Mouse (Mus musculus) lung, postnatal 0 days (tissue): Measurements from ENCODE around the gene Emx2. TPM values are rescaled to one million over a fixed set of nuclear protein-coding genes. Genes with fewer than 3 reads are reported as not detected.

Source experiments
- ATAC-seq: fragments of 200-750 bp; cut with Nextera tagmentation; 2 replicates; pipeline ENCODE4 v1.8.0; 2017; ENCODE audit warnings: moderate library complexity
- DNase-seq: peaks from one replicate; pipeline ENCODE4 v3.0.0-alpha.2; 2016; ENCODE audit warnings: low spot score
- H3K27ac ChIP-seq: fragments of 300-500 bp; sonication (generic); 2 replicates; pipeline ENCODE4 v1.5.1; 2014; ENCODE audit warnings: antibody characterized with exemption, mild to moderate bottlenecking, low read length, mixed read lengths
- H3K27me3 ChIP-seq: fragments of 300-500 bp; sonication (generic); replicated peaks from 2 replicates; pipeline ENCODE4 v1.6.1; 2014; ENCODE audit warnings: low read length, mixed read lengths; ENCODE audit not compliant: insufficient read depth
- H3K36me3 ChIP-seq: fragments of 300-500 bp; sonication (generic); 2 replicates; pipeline ENCODE4 v1.6.1; 2014; ENCODE audit warnings: low read length, mixed read lengths; ENCODE audit not compliant: insufficient read depth
- H3K4me1 ChIP-seq: fragments of 300-500 bp; sonication (generic); 2 replicates; pipeline ENCODE4 v1.6.1; 2014; ENCODE audit warnings: antibody characterized with exemption, low read depth, low read length, mixed read lengths; ENCODE audit not compliant: insufficient read depth
- H3K4me2 ChIP-seq: fragments of 300-500 bp; sonication (generic); replicated peaks from 2 replicates; pipeline ENCODE4 v1.6.1; 2014; ENCODE audit warnings: low read depth, mild to moderate bottlenecking, low read length, moderate library complexity, mixed read lengths
- H3K4me3 ChIP-seq: fragments of 300-500 bp; sonication (generic); 2 replicates; pipeline ENCODE4 v1.5.1; 2014; ENCODE audit warnings: low read depth, low read length
- H3K9ac ChIP-seq: fragments of 300-500 bp; sonication (generic); replicated peaks from 2 replicates; pipeline ENCODE4 v1.6.1; 2014; ENCODE audit warnings: low read depth, mild to moderate bottlenecking
- H3K9me3 ChIP-seq: fragments of 300-500 bp; sonication (generic); 2 replicates; pipeline ENCODE4 v1.6.1; 2016; ENCODE audit warnings: low read length, mixed read lengths
- CTCF ChIP-seq: IDR thresholded peaks from 2 replicates; pipeline ENCODE4 v1.5.1; 2016; ENCODE audit warnings: antibody characterized with exemption, mild to moderate bottlenecking
- EP300 ChIP-seq: IDR thresholded peaks from 2 replicates; pipeline ENCODE4 v1.6.1; 2016; ENCODE audit warnings: antibody characterized with exemption, mild to moderate bottlenecking, control low read depth
- WGBS: fragments of 180-500 bp; shearing (Covaris S2); extraction: QIAGEN DNeasy Blood & Tissue Kit; methylation state at CpG from one replicate; pipeline ENCODE4 v1.1.7; 2014; 5-methylcytosine and 5-hydroxymethylcytosine counted together
- polyA plus RNA-seq: library from polyadenylated mRNA; unstranded; fragments of >200 nt; fragmentation: Nextera tagmentation; extraction: Ambion mirVana; gene quantifications from 2 replicates; pipeline ENCODE4 v1.2.1, GENCODE M21; 2015

The Emx2 gene
- polyA plus RNA-seq, 1 experiment from 2014 or later, result not detected

DNA sequence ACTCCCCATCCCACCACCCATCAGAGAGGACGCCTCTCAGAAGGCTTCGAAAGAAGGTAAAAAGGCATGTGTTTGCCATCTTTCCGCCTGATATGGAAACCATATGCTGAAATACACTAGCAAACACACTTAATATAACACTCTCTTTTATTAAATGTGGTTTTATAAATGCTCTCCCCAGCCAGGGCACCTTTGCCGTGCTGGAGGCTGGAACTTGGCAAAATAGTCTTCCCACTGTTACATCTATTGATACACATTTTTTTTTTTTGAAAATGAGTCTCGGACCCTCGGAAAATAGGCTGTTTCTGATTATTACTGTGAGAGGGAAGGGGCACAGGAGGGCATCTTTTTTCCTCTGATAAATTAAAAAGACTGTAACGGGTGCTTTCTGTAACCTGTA lies 33.2 kb upstream of the Emx2 start:
- no peaks in the 10 kb centered on the region for H3K9me3 ChIP-seq
- WGBS, result 81% methylated on average over 7 of the region's 7 CpGs
- TF ChIP-seq EP300 (no peak), CTCF (no peak)
- H3K4me3 ChIP-seq, result no peak overlapping the region
- H3K9ac ChIP-seq, result no peak overlapping the region
- H3K36me3 ChIP-seq, result no peaks in the 10 kb centered on the region
- no peak for DNase-seq
- H3K4me2 ChIP-seq, result no peak overlapping the region
- no peak for ATAC-seq
- 0 out of 2 replicates have a peak, but pooled peaks cover 4% of the 10 kb centered on the region for H3K27me3 ChIP-seq
- no peaks in the 10 kb centered on the region for H3K4me1 ChIP-seq
- H3K27ac ChIP-seq, result no peak overlapping the region

DNA sequence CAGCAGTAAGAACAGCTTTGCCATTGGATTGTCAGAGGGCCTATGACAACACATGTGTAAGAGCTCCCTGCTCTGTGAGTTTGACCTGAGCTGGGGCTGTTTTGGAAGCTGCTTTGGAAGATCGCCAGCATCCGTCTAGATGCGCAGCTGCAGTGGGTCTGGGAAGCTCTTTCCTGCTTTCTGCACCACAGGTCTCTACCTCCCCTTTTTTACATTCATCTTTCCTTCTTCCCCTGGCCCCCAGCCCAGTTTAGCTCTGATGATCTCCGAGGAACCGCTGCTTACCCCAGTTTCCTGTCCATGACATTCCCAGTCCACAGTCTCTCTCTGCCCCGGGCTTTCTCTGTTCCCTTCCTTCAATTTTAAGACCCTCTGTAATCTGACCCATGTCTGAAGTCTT lies 25.9 kb upstream of the Emx2 start:
- H3K9me3 ChIP-seq, result no peaks in the 10 kb centered on the region
- DNase-seq (no peak), ATAC-seq (no peak)
- 35% methylated on average over 6 of the region's 6 CpGs for WGBS
- H3K27ac ChIP-seq, result no peak overlapping the region
- H3K27me3 ChIP-seq, result no peaks in the 10 kb centered on the region
- TF ChIP-seq CTCF (no peak), EP300 (no peak)
- H3K4me2 ChIP-seq, result no peak overlapping the region
- no peaks in the 10 kb centered on the region for H3K36me3 ChIP-seq
- no peak overlapping the region for H3K9ac ChIP-seq
- H3K4me1 ChIP-seq, result no peaks in the 10 kb centered on the region
- no peak overlapping the region for H3K4me3 ChIP-seq

DNA sequence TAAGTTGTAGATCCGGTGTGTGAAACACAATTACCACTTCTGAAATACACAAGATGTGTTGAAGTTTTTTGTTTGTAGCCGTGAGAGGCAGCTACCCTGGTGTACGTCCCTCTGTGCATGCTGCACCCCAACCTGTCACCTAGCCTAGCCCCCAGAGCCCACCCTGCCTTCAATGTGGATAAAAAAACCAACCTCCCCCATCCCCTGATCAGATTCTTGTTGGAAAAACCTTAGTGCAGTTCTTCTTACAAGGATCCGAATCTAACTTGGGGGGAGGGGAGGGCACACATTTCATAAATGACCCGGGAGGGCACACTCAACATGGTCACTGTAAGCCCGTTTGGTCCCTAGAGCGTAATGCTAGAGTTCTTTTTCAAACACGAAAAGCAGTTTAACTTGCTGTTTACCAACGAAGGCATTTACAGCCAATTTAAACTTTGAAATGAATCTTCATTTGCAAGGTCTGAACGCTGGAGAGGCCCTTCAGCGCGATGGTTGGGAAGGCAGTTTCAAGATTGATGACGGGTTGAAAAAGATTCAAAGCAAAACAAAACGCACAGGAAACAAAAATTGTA lies 7.5 kb upstream of the Emx2 start:
- H3K4me3 ChIP-seq, result no peak overlapping the region
- no peaks in the 10 kb centered on the region for H3K36me3 ChIP-seq

DNA sequence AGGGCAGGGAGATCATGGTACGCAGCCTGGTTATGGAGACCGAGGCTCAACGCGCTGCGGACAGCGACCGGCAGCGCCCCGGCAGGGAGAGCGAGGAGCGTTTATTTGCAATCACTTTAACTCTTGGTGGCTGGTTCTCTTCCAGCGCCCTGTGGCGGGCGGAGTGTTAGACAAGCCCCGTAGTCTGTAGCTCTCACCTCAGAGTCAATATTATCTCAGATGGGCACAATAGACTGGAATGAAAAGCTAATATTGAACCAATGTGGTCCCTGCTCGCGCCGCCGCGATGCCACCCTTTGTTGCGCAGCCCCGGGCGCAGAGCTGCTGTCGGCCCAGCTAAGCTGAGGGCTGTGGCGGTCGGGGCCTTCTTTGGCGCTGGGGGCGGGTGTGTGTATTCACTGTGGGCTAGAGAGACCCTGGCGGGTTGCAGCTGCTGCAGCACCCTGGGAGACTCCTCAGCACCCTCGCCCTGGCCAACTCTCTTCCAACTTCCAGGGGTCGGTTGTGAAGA lies 6.7 kb upstream of the Emx2 start:
- no peak for ATAC-seq
- 2% methylated on average over 31 of the region's 31 CpGs for WGBS
- no peak overlapping the region for H3K4me3 ChIP-seq

More for the DNA sequence above, 7.5 kb upstream of the Emx2 start:
- no peak overlapping the region for H3K4me2 ChIP-seq
- no peaks in the 10 kb centered on the region for H3K4me1 ChIP-seq
- no peak overlapping the region for H3K9ac ChIP-seq
- peaks cover 68% of the 10 kb centered on the region for H3K27me3 ChIP-seq
- no peak for ATAC-seq
- no peak overlapping the region for H3K27ac ChIP-seq
- 5% methylated on average over 14 of the region's 14 CpGs for WGBS
- TF ChIP-seq CTCF, result no peak
- no peak for TF ChIP-seq EP300
- no peaks in the 10 kb centered on the region for H3K9me3 ChIP-seq
- DNase-seq, result no peak

DNA sequence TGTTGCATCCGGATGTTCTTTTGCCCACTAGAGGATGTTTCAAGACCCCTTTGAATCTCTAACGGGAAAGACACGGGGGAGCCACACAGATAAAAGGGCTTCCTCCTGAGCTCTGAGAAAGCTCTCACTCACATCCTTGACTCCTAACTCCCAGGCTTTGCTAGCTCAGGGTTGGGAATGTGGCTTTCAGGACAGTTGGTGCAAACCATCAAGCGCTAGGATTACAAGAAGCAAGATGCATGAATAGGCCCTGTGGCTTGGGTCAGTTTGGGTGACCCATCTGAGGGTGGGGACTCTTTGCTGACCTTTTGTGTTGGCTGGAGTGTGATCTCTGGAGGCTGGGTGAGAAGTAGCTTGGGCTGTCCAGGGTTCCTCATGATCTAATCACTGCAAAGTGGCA lies 5.9 kb upstream of the Emx2 start:
- Histone ChIP-seq H3K9me3 (no peaks in the 10 kb centered on the region), H3K27me3 (peaks cover 84% of the 10 kb centered on the region), H3K9ac (no peak overlapping the region), H3K36me3 (no peaks in the 10 kb centered on the region), H3K27ac (no peak overlapping the region), H3K4me2 (no peak overlapping the region), H3K4me3 (no peak overlapping the region), H3K4me1 (no peaks in the 10 kb centered on the region)
- WGBS, result 1% methylated on average over 4 of the region's 4 CpGs
- DNase-seq (no peak), ATAC-seq (no peak)
- TF ChIP-seq CTCF, result no peak
- no peak for TF ChIP-seq EP300

More for the DNA sequence above, 6.7 kb upstream of the Emx2 start:
- DNase-seq, result no peak
- Histone ChIP-seq H3K9me3 (no peaks in the 10 kb centered on the region), H3K27me3 (peaks cover 76% of the 10 kb centered on the region), H3K36me3 (no peaks in the 10 kb centered on the region), H3K4me1 (no peaks in the 10 kb centered on the region), H3K9ac (no peak overlapping the region), H3K27ac (no peak overlapping the region), H3K4me2 (no peak overlapping the region)
- no peak for TF ChIP-seq EP300
- TF ChIP-seq CTCF, result no peak

DNA sequence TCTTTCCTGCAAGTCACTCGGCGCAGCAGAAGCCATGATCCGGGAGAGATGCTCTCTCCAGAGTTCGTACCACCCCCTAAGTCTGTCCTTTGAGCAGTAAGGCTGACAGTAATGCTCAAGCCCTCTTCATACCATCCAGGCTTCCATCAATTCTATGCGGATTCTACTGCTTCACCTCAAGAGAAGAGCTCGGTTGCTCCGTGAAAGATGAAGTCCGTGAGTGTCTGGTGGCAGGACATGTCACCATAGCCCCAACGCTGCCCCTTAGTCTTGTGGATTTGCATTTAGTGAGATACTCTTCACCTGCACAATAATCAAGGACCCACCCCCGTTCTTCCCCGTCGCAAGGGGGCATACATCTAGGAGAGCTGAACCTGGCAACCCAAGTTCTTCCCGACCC lies 4.6 kb upstream of the Emx2 start:
- no peak for DNase-seq
- no peaks in the 10 kb centered on the region for H3K9me3 ChIP-seq

More for the DNA sequence above, 4.6 kb upstream of the Emx2 start:
- Histone ChIP-seq H3K4me3 (no peak overlapping the region), H3K36me3 (no peaks in the 10 kb centered on the region), H3K27ac (no peak overlapping the region), H3K27me3 (peaks cover 95% of the 10 kb centered on the region), H3K9ac (no peak overlapping the region), H3K4me1 (no peaks in the 10 kb centered on the region), H3K4me2 (no peak overlapping the region)
- 11% methylated on average over 13 of the region's 13 CpGs for WGBS
- TF ChIP-seq EP300 (no peak), CTCF (no peak)
- ATAC-seq, result no peak
